Mouse (Mus musculus): ENCODE results near the gene Rsph3b. TPM values are rescaled to one million over a fixed set of nuclear protein-coding genes. Genes with fewer than 3 reads are reported as not detected.

Gene Rsph3b
- polyA plus RNA-seq, 2 experiments from 2014 or later: 26.1 to 31.4 TPM

- peak; percentile 60 for ATAC-seq
Measured at GRCm38 (mm10) chr17:6862040-6862780, 86.3 kb downstream of the Rsph3b start.

- peak; percentile 80 for ATAC-seq
Measured at GRCm38 (mm10) chr17:6861181-6862039, 87.1 kb downstream of the Rsph3b start.

- ATAC-seq: no peak
Measured at GRCm38 (mm10) chr17:6860491-6860897, 88.0 kb downstream of the Rsph3b start.

GRCm38 (mm10) chr17:6860067-6860466 is 88.4 kb downstream of the Rsph3b start:
- ATAC-seq: no peak

Other genes starting within 250 kb of the Rsph3b start
- 100 to 1,000 TPM; 112 to 143 TPM for gene Ezr, start 165.9 kb downstream of the Rsph3b start, polyA plus RNA-seq (2017; shearing (Covaris generic))
- 10 to 100 TPM; 45.9 to 57.3 TPM for gene Tagap1, start 12.5 kb upstream of the Rsph3b start, polyA plus RNA-seq (2017; shearing (Covaris generic))
- gene Rnaset2b, start 22.0 kb upstream of the Rsph3b start, polyA plus RNA-seq (2017; shearing (Covaris generic)): 100 to 1,000 TPM; 368 to 401 TPM
- gene Gm49721, start 30.2 kb upstream of the Rsph3b start, polyA plus RNA-seq (2017; shearing (Covaris generic)): under 1 TPM in 1 of 2 experiments, not detected in 1; 0.20 TPM
- gene Gm1604a, start 76.9 kb upstream of the Rsph3b start, polyA plus RNA-seq (2017; shearing (Covaris generic)): not detected
- gene Rps6ka2, start 221.4 kb upstream of the Rsph3b start, polyA plus RNA-seq (2017; shearing (Covaris generic)): under 1 TPM; 0.57 to 0.60 TPM

Measured in activated CD4-positive, CD25-positive, alpha-beta regulatory T cell, adult 4 months (primary cell).